Mouse (Mus musculus) spleen, postnatal 36 days (tissue): Measurements from ENCODE around the gene Fam222b.

Experiments used
- DNase-seq, 2 experiments: peaks; one replicate each; pipeline ENCODE4 v3.0.0; 2022; ENCODE audit warnings: low spot score in 2 of 2, mixed read lengths in 1 of 2

The Fam222b gene

DNA sequence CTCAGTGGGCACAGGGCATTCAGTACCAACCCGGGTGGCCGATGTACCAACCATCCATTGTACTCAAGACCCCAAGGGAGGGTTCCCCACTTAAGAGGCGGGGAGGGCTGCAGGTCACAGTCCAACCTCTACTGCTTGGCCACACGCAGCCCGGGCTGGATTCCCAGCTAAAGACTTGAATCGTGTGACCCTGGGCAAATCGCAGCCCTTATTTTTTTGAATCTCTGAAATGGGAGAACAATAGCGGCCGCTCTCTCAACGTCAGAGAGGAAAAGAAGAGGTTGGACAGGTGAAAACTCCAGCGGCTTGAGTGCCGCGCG lies 70.1 kb downstream of the Fam222b start:
- DNase-seq: no peak

GRCm38 (mm10) chr11:78164924-78165760 lies 70.7 kb downstream of the Fam222b start, which contains the start of gene Traf4:
Gene Traf4, minus strand, starts transcription at chr11:78165589.
- peak; percentile 80 to 86 for DNase-seq

GRCm38 (mm10) chr11:78165761-78166109 lies 71.3 kb downstream of the Fam222b start:
- no peak for DNase-seq

- DNase-seq: no peak
Observed at GRCm38 (mm10) chr11:78166161-78166560, 71.7 kb downstream of the Fam222b start.

DNA sequence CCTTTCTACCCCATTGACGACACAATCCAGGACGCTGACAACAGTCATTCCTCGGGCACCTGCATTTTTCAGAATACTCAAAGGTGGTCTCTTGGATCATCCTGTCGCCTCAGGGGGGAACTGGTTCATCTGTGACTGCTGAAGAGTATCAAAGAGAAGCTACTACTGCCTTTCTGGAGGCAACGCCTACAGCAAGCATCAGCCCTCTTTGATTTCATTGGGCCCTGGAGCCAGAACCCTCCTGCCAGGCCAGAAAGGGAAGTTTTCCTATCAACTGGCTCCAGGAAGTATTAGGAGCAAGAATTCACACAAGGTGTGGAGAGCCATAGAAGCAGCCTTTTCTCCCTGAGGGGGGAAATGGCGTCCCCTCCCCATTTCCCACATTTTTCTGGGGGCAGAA lies 72.2 kb downstream of the Fam222b start:
- DNase-seq: no peak

- no peak for DNase-seq
Observed at GRCm38 (mm10) chr11:78167257-78167959, 72.9 kb downstream of the Fam222b start.

DNA sequence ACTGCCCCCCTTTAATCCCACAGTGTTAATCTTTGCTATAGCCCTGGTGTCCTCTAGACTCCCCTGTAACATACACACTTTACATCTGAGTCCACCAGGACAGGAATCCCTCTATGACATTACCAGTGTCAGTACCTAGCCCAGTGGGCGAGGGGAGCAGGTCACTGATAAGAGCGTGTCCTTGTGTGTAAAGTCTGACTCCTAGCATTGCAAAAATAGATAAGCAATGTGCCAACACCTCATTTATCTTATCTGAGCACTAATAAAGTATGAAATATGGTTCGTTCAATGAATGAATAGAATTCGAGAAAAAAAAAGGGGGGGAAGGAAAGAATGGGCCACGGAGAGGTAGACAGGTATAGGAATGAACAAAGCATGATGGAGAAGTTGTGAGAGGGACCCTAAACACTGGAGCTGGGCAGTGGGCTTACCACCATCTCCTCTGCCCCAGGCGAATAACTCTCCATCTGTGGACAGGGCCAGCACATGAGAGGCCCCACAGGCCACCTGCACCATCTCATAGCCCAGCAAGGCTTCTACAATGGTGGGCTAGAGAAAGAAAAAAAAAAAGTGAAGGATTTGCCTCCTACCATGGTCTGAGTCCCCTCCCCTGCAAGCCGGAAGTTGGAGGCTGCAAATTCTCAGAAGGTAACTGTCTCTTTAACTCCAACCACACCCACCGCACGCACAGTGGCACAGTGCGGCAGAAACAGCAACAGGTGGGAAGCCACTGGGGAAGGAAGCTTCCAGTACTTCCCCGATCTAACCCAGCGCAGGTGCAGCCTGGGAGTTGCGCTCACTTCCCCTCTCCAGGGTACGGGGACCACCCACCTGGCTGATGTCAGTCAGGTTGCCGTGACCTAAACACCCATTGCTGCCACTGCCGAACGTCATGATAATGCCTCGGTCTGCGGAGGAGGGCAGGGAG lies 74.3 kb downstream of the Fam222b start:
- peak; percentile 78 to 81 for DNase-seq

GRCm38 (mm10) chr11:78170306-78170705 lies 75.8 kb downstream of the Fam222b start:
- no peak for DNase-seq

DNA sequence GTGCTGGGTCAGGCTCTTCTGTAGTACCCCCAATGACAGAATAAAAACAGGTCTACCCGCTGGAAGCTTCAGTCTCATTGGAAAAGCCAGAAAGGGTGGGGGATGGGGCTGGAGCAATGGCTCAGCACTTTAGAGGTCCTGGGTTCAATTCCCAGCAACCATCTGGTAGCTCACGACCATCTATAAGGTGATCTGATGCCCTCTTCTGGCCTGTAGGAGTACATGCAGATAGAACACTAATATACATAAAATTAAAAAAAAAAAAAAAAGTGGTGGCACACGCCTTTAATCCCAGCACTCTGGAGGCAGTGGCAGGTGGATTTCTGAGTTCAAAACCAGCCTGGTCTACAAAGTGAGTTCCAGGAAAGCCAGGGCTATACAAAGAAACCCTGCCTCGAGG lies 76.9 kb downstream of the Fam222b start:
- DNase-seq: no peak

DNA sequence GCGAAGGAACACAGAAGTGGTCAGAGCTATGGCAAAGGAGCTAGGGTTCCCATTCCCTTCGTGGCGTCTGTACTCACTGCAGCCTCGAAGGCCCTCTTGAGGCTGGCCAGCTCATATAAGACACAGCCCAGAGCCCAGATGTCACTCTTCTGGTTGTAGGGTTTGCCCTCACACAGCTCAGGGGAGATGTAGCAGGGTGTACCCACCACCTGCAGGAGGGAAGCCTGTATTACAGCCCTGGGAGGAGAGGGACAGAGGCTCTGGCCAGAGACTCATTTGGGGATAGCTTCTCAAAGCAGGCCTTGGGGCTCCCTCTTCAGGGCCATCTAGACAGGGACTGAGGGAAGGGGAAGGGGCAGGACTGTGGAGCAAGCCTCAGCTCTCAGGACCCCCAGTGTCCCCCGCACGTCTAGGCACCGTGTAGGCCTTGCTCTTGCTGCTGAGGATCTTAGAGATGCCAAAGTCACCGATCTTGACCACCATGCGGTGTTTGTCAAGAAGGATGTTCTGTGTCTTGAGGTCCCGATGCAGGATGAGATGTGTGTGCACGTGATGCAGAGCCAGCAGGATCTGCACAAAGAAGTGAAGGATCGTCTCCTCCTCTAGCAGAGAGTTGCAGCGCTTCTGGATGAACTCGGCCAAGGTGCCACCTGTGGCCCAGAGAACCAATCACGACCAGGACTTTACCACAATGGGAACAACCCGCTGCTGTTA lies 77.7 kb downstream of the Fam222b start:
- no peak for DNase-seq

DNA sequence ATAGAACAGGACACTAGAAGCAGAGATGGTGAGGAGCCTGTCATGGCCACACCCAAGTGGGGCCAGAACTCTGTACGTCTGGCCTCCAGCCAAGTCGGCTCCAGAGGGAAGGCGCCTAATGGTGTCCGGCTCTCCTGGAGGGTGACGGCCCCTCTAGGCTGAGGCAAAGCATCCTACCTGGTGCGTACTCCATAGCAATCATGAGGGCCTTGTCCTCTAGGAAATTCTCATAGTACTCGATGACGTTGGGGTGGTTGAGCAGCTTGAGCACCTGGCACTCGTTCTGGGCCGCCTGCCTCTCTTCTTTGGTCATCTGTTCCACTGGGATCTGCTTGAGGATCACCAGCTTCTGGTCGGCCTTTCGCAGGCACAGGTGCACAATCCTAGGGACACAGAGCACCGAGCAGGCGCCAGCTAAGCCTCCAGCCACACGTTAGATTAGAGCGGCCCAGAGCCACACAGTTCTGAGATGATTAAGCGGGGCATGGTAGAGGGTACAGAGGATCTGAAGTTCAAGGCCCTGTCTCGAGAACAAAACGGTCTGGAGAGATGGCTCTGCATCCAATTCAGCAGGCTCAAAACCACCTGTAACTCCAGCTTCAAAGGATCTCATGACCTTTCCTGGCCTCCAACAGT lies 78.4 kb downstream of the Fam222b start:
- DNase-seq: no peak

GRCm38 (mm10) chr11:78174506-78174905 lies 80.0 kb downstream of the Fam222b start:
- DNase-seq: no peak

DNA sequence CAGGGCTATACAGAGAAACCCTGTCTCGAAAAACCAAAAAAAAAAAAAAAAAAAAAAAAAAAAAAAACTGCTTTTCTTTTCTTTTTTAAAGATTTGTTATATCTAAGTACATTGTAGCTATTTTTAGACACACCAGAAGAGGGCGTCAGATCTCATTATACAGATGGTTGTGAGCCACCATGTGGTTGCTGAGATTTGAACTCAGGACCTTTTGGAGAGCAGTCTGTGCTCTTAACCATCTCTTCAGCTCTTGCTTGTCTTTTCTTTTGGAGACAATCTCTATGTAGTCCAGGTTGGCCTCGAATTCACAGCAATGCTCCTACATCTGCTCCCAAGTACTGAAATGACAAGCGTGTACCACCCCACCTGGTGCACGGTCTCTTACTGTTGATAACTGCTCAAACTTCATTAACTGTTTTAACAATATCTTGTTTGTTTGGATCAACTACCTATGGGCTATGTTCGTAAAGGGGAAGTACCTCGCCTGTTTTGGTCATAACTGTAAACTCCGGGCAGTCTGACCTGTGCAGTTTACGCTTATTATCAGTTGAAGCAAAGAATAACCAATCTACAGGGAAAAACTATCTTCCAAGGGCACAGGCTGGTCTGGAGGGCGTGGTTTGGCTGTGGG lies 81.4 kb downstream of the Fam222b start:
- DNase-seq: no peak

DNA sequence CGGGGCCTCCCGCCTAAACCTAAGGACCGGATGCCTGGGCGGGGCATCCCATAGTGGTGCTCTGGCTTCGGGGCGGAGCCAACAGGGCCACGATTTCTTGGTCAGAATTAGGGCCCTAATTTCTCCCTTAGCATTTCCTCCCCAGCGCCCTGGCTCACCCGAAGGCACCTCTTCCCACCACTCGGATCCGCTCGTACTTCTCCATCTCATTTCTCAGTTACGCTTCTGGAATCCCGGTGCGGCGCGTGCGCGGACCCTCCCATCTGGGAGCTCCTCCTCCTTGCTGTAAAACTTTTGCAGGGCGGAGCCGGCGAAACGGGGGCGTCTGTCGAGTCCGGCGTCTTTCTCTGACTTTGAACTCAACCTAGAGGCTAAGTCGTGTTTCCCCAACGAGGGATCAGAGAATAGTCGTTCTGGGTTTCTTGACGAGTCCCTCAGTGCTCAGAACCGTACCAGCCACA lies 82.0 kb downstream of the Fam222b start, which contains the start of the genes Nek8 and Tlcd1:
Gene Nek8 (minus strand): TSS at position 274 of the 461 bp plus-strand sequence.
Gene Tlcd1 (plus strand): TSS at position 310 of the 461 bp plus-strand sequence.
- DNase-seq: peak; percentile 92 to 95

DNA sequence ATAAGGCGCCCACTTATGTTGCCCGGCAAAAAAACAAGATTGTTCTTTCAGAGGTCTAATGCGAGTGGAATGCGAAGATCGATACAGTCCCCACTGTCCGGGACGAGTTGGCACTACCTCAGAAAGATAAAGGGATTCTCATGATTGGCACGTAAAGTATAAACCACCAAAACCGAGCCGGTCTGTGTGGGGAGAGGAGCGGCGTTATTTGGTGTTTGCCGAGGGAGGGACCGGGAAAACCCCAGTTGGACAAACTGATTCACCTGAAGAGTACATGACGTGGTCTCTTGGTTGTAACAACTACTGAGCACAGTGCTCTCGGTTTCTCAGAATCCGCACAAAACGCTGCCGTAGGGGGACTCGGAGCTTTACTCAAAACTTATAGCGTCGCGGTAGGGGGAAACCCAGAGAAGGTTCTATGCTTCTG lies 82.5 kb downstream of the Fam222b start:
- DNase-seq: peak in 1 of 2 experiments; percentile 41

- peak in 1 of 2 experiments; percentile 60 for DNase-seq
Observed at GRCm38 (mm10) chr11:78177437-78177836, 83.0 kb downstream of the Fam222b start.

DNA sequence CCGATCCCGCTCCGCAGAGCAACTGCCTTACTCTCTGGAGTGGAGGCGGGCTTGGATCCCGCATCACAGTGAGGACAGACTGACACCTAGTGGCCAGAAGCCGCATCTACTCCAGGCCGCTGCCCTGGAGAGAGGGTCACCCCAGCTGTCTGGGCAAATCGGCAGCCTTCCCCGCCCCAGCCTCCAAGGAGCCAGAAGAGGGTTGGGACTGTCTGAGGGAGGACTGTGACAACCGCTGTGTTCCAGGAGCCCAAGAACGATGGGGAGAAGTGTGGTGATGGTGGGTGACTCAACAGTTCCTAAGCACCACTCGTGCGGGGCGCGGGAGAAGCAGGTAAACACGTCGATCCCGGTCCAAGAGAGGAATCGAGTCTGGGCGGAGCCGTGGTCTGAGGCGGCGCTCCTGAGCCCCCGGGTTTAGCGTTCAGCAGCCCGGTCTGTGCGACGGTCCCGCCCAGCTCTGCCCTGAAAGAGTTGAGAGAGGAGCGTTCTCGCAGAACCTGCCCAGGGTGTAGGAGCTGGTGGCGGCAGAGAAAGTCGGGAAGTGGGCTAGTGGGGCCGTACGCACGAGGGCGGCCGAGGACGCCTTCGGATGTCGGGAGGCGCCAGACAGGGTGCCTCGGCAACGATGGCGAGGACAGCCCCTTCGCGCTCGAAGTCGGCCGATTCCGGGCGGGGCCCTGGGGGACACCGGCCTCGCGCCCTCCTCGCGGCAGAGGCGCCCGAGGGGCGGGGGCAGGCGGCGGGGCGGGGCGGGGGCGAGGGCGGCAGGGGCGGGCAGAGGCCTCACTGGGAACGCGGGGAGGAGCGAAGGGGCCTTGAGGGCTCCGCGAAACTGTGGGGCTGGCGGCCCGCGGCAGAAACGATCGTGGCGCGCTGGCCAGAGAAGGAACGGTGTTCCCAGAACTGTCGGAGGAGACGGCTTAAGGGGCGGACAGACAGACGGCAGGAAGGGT lies 83.7 kb downstream of the Fam222b start:
- peak; percentile 89 to 91 for DNase-seq

- DNase-seq: peak in 1 of 2 experiments; percentile 46
Observed at GRCm38 (mm10) chr11:78178859-78179437, 84.5 kb downstream of the Fam222b start.
